Mouse (Mus musculus) regulatory T cell (primary cell): ENCODE measurements at regions not wholly inside any gene's neighbourhood (a gene's known extent, or its start where the extent isn't known, plus 50 kb on each side); places are given as distances from the start of the nearest gene placed in this dataset.
"Not testable (repeated sequence)": the region's sequence is repeated elsewhere in the genome, so short reads cannot be mapped to it uniquely, and the experiment has no call there.

ENCODE experiments used
- in situ Hi-C: fragments of 300-600 bp; cut with MboI, MseI; formaldehyde crosslinking; loops from one replicate; pipeline ENCODE4 v1.15.1; 2025; ENCODE audit warnings: high pct_unique_total_duplicates

GRCm38 (mm10) chr12:92887747-92888146, 1038.8 kb upstream of the Sel1l start:
- in situ Hi-C loops: no loop called here

- in situ Hi-C loops: not testable (repeated sequence)
Observed at GRCm38 (mm10) chr12:92886394-92887075, 1037.6 kb upstream of the Sel1l start.

GRCm38 (mm10) chr12:92884014-92884413, 1035.1 kb upstream of the Sel1l start:
- in situ Hi-C loops: not testable (repeated sequence)

- in situ Hi-C loops: not testable (repeated sequence)
Observed at GRCm38 (mm10) chr12:92883091-92883490, 1034.1 kb upstream of the Sel1l start.

- in situ Hi-C loops: not testable (repeated sequence)
Observed at GRCm38 (mm10) chr12:92882540-92882939, 1033.6 kb upstream of the Sel1l start.

GRCm38 (mm10) chr12:92873602-92874001, 1024.6 kb upstream of the Sel1l start:
- in situ Hi-C loops: no loop called here

GRCm38 (mm10) chr12:92869336-92869735, 1020.4 kb upstream of the Sel1l start:
- in situ Hi-C loops: no loop called here

GRCm38 (mm10) chr12:92823090-92823786, 974.3 kb upstream of the Sel1l start:
- in situ Hi-C loops: no loop called here

- in situ Hi-C loops: no loop called here
Observed at GRCm38 (mm10) chr12:92818610-92819009, 969.7 kb upstream of the Sel1l start.

GRCm38 (mm10) chr12:92801121-92801520, 952.2 kb upstream of the Sel1l start:
- in situ Hi-C loops: loop anchor here (10.0 kb wide), 1 partner anchor 1276 kb away; no protein-coding TSS in a partner anchor

GRCm38 (mm10) chr12:92783362-92783761, 934.4 kb upstream of the Sel1l start:
- in situ Hi-C loops: no loop called here

GRCm38 (mm10) chr12:92779695-92780292, 930.8 kb upstream of the Sel1l start:
- in situ Hi-C loops: no loop called here

GRCm38 (mm10) chr12:92775668-92776067, 926.7 kb upstream of the Sel1l start:
- in situ Hi-C loops: no loop called here

- in situ Hi-C loops: no loop called here
Observed at GRCm38 (mm10) chr12:92748576-92748975, 899.6 kb upstream of the Sel1l start.

- in situ Hi-C loops: no loop called here
Observed at GRCm38 (mm10) chr12:92740818-92741217, 891.9 kb upstream of the Sel1l start.

GRCm38 (mm10) chr12:92739196-92739595, 890.2 kb upstream of the Sel1l start:
- in situ Hi-C loops: no loop called here

- in situ Hi-C loops: no loop called here
Observed at GRCm38 (mm10) chr12:92737623-92738370, 888.8 kb upstream of the Sel1l start.

GRCm38 (mm10) chr12:92723022-92723421, 874.1 kb upstream of the Sel1l start:
- in situ Hi-C loops: no loop called here

- in situ Hi-C loops: no loop called here
Observed at GRCm38 (mm10) chr12:92713415-92713814, 864.5 kb upstream of the Sel1l start.

GRCm38 (mm10) chr12:92708466-92708865, 859.5 kb upstream of the Sel1l start:
- in situ Hi-C loops: no loop called here

- in situ Hi-C loops: no loop called here
Observed at GRCm38 (mm10) chr12:92703731-92704130, 854.8 kb upstream of the Sel1l start.

GRCm38 (mm10) chr12:92692956-92693355, 844.0 kb upstream of the Sel1l start:
- in situ Hi-C loops: no loop called here
